Mouse (Mus musculus): ENCODE data around the gene Dnah7c.
A peak's percentile ranks its signal among the peaks of the same experiment; 100 is the strongest.

Gene Dnah7c

DNA sequence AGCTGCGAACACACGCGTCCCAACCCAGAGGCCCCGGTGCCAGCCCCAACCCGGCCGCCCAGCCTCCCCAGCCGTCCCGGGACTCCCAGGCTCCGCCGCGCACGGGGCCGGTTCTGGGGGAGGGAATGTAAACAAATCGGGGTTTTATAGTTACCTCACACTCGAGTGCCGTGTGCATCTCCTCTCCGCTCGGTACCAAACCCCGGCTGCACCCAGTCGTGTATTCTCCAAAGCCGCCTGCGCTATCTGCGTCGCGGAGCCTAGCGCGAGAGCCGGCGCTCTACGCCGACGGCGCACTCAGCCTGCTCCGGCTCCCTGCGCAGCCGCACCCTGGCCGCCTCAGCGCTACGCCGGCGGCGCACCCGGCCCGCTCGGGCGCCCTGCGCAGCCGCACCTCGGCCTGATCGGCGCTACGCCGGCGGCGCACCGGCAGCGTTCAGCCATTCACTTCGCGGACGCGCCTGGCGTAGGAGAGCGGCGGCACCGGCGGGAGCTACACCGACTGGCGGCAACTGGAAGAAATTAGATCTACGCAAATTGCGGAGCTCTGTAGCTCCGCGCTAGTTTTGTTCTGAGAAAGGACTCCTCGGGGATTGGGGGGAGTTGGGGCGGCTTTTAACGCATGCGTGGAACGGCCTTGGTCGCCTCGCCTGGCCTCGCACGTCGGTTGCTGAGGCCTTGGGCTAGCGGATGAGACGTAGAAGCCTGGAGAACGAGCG lies 428.1 kb downstream of the Dnah7c start:
- DNase-seq (ENCODE audit: low read depth in 2 of 2, low spot score in 2 of 2) = peak; percentile 97 to 99

DNA sequence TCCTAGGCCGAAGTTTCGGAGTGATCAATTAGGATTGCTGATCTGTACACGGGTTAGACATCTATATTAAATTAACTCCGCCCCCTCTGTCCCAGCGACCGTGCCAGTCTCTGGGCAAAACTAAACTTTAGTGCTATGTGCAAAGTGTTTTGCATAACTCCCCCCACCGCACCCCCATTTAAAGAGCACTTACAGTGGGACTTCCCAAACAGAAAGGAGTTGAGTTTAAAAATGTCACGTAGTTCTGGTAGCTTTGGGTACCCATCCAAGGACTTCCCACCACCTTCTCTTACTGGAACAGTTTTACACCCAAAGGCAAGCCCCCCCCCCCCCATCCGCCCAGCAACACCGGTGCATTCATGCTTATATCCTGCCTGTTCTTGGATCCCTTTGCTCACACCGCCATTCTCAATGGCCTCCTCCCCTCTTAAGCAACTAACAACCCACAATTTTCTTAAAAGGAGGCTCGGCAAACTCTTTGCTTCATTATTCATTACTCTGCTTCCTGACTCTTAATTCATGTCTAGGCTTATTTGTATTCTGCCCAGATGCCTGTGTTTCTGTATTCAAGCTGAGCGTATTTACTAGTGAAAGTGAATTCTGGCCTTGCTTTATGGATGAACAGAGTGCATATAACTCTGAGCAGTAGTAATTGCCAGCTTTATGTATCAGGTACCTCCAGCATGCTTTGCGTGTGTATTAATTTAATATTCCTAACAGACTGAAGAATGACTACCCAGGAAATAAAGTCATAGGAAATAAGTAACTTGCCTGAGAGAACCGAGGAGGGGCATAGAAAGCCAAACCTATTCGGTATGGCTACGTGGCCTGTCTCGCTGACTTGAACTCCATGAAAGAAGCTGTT lies 428.9 kb downstream of the Dnah7c start:
- DNase-seq (ENCODE audit: low read depth in 2 of 2, low spot score in 2 of 2) = no peak

DNA sequence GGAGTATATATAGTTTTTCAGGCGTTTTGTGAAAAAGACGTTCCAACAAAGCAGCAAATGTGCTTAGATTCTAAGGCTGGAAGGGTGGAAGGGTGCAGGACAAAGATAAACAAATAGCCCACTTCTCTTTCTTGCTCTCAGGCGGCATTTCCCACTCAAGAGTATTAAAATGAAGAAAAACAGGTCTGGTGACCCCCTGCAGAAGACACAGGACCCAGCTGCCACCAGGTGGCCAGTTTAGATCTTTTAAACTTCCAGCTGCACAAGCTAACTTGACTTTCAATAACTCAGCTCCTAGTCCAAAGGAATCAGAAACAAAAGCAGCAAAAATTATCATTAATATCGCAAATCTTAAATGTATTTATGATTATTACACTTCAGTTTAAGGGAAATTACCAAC lies 431.1 kb downstream of the Dnah7c start:
- no peak for DNase-seq (ENCODE audit: low read depth in 2 of 2, low spot score in 2 of 2)

All from CD8-positive naive resting alpha-beta T cell, adult 2 months (primary cell).